Mouse (Mus musculus): ENCODE data around the gene Dlat. TPM values are rescaled to one million over a fixed set of nuclear protein-coding genes. Genes with fewer than 3 reads are reported as not detected.

The Dlat gene
- polyA plus RNA-seq (2012; rRNA removed): 25.4 and 32.9 TPM in 2 replicates

- TF ChIP-seq POLR2A (IDR thresholded peaks at IDR 0.05; ENCODE audit: borderline replicate concordance, extremely low read depth, insufficient read depth, insufficient read length, poor library complexity, severe bottlenecking): peak; percentile 80; the same call in 1 of the 2 replicates
- no peak for TF ChIP-seq CTCF (IDR thresholded peaks at IDR 0.05; ENCODE audit: borderline replicate concordance, extremely low read depth, insufficient read depth, insufficient read length)
- DNase-seq (ENCODE audit: low read depth): peak; percentile 96
These were observed at the start of gene Dlat for GRCm38 (mm10) chr9:50659392-50660217. Dlat (minus strand) TSS chr9:50659780.

DNA sequence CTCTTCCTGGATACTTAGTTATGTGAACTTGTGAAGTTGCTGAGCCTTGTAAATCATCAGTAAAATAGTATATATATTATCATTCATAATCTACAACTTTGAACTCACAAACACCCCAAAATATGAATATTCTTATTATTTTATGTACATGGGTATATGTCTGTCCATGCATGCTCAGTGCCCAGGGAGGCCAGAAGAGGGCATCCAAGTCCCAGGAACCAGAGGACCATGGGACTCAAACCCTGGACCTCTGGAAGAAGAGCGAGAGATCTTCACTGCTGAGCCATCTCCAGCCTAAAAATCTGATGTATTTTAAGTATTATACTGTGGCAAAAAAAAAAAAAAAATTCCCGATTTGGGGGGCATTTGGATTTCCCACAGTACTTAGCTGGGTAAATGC is 49.5 kb upstream of the Dlat start:
- DNase-seq (ENCODE audit: low read depth): peak; percentile 62
- TF ChIP-seq CTCF (IDR thresholded peaks at IDR 0.05; ENCODE audit: borderline replicate concordance, extremely low read depth, insufficient read depth, insufficient read length) (peak; percentile 59; the same call in 1 of the 2 replicates), POLR2A (IDR thresholded peaks at IDR 0.05; ENCODE audit: borderline replicate concordance, extremely low read depth, insufficient read depth, insufficient read length, poor library complexity, severe bottlenecking) (no peak)

GRCm38 (mm10) chr9:50704907-50705306 is 45.3 kb upstream of the Dlat start:
- peak; percentile 30 for DNase-seq (ENCODE audit: low read depth)
- TF ChIP-seq CTCF (IDR thresholded peaks at IDR 0.05; ENCODE audit: borderline replicate concordance, extremely low read depth, insufficient read depth, insufficient read length) (no peak), POLR2A (IDR thresholded peaks at IDR 0.05; ENCODE audit: borderline replicate concordance, extremely low read depth, insufficient read depth, insufficient read length, poor library complexity, severe bottlenecking) (no peak)

GRCm38 (mm10) chr9:50700921-50701691 is 41.5 kb upstream of the Dlat start:
- DNase-seq (ENCODE audit: low read depth): no peak
- TF ChIP-seq CTCF (IDR thresholded peaks at IDR 0.05; ENCODE audit: borderline replicate concordance, extremely low read depth, insufficient read depth, insufficient read length): no peak
- no peak for TF ChIP-seq POLR2A (IDR thresholded peaks at IDR 0.05; ENCODE audit: borderline replicate concordance, extremely low read depth, insufficient read depth, insufficient read length, poor library complexity, severe bottlenecking)

DNA sequence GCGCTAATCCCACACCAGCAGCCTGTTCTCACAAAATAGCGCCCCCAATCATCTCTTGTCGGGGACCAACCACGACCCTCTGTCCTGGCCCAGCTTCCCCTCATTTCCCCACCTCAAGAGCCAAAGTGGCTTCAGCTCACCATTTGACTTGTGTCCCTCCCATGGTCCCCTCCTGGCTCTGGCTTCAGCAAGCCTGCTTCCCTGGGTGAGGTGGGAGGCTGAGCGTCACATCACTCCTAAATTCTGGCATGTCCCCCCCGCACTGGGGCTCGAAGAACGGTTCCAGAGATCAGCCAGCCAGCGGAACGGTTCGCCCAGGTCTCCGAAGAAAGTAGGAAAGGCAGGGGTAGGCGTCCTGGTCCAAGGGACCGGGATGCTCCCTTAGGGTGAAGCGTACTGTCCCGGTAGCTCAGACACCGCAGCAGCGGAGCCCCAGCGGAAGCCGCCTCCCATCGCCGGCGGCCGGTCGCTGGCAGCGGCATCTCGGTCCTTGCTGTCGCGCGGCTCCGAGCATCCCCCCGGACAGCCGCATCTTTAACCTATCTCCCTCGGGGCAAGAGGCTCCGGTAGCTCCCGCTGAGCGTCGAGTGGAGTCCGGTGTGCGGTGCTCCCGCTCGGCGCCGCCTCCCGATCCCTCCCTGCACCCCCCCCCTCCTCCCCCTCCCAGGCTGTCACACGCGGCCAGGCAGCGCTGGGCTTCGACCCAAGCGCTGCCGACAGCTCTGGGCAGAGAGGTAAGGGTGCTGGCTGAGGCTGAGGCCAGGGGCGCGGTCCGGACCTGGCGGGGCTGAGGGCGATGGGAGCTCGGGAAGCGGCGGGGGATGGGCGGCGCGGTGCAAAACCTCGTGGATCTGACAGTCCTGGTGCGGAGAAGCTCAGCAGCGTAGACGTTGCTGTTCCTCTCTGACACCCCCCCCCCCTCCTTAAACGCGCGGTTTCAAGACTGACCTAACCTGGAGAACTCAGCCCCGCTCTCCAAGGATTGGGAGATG is 39.1 kb upstream of the Dlat start:
- TF ChIP-seq CTCF (IDR thresholded peaks at IDR 0.05; ENCODE audit: borderline replicate concordance, extremely low read depth, insufficient read depth, insufficient read length): no peak
- TF ChIP-seq POLR2A (IDR thresholded peaks at IDR 0.05; ENCODE audit: borderline replicate concordance, extremely low read depth, insufficient read depth, insufficient read length, poor library complexity, severe bottlenecking): no peak
- peak; percentile 60 for DNase-seq (ENCODE audit: low read depth)

- TF ChIP-seq CTCF (IDR thresholded peaks at IDR 0.05; ENCODE audit: borderline replicate concordance, extremely low read depth, insufficient read depth, insufficient read length): no peak
- no peak for TF ChIP-seq POLR2A (IDR thresholded peaks at IDR 0.05; ENCODE audit: borderline replicate concordance, extremely low read depth, insufficient read depth, insufficient read length, poor library complexity, severe bottlenecking)
- DNase-seq (ENCODE audit: low read depth): peak; percentile 94
These were observed 38.1 kb upstream of the Dlat start for GRCm38 (mm10) chr9:50697706-50698041.

DNA sequence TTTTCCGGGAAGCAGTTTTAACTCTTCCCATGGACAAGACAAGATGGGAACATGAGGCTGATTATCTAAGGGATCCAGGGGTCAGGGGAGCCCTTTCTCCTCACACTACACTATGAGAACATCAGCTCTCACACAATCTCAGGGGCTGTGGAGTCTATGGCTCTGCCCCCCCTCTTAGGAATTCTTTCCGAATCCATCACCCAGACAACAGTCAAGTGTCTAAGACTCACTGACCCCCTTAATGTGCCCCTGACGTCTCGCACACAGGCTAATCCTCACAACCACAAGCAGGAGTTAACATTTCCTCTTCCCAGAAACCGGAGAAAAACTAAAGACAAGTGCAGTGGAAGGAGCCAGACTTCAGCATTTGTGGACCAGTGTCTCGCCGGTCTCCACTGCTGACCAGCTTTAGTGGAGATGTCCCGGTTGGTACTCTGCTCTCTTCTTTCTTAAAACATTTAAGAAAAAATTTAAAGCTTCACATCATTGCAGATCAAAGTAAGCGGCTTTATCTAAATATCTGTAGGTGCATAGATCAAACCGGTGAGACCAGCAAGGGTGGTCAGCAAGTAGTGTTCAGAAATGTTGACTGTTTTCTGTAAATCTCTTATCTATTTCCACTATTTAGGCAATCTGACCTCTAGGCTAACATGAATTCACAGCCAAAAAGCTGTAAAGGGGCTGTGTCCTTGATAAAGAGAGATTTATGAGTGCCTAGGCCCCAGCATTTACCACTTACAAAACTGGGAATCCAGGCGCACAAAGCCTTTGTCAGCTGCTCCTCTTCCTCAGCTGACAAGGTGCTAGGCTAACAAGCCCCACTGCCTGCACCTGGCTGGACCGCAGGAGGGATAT is 37.5 kb upstream of the Dlat start:
- peak; percentile 63 for DNase-seq (ENCODE audit: low read depth)
- TF ChIP-seq CTCF (IDR thresholded peaks at IDR 0.05; ENCODE audit: borderline replicate concordance, extremely low read depth, insufficient read depth, insufficient read length): no peak

- DNase-seq (ENCODE audit: low read depth): no peak
- TF ChIP-seq POLR2A (IDR thresholded peaks at IDR 0.05; ENCODE audit: borderline replicate concordance, extremely low read depth, insufficient read depth, insufficient read length, poor library complexity, severe bottlenecking) (no peak), CTCF (IDR thresholded peaks at IDR 0.05; ENCODE audit: borderline replicate concordance, extremely low read depth, insufficient read depth, insufficient read length) (no peak)
These were observed 35.6 kb upstream of the Dlat start for GRCm38 (mm10) chr9:50695153-50695552.

DNA sequence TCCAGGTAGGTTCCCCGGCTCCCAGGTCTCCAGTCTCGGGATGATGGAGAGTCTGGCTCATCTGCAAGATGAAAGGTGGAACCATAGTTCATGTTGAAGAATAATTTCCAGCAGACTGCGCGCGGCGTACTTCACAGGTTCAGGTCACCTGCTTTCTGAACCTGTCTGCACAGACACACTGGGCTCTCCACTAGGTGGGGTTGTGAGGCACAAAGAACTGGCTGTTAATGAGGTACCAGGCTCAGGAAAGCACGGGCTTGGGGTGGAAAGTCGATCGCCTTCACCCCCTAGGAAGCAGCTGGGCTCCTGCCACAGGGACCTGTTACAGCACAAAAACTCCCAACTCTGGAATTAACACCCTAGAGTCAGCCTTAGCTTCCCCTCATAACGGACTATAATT is 34.1 kb upstream of the Dlat start:
- peak; percentile 65 for DNase-seq (ENCODE audit: low read depth)
- no peak for TF ChIP-seq POLR2A (IDR thresholded peaks at IDR 0.05; ENCODE audit: borderline replicate concordance, extremely low read depth, insufficient read depth, insufficient read length, poor library complexity, severe bottlenecking)
- peak; percentile 61; the same call in 1 of the 2 replicates for TF ChIP-seq CTCF (IDR thresholded peaks at IDR 0.05; ENCODE audit: borderline replicate concordance, extremely low read depth, insufficient read depth, insufficient read length)
